Mouse (Mus musculus): ENCODE results near the gene Slc4a1ap. TPM values are rescaled to one million over a fixed set of nuclear protein-coding genes. Genes with fewer than 3 reads are reported as not detected.
"Not testable (repeated sequence)": the region's sequence is repeated elsewhere in the genome, so short reads cannot be mapped to it uniquely, and the experiment has no call there.

Gene Slc4a1ap
- polyA plus RNA-seq (2012; rRNA removed): 25.6 and 28.7 TPM in 2 replicates

- DNase-seq (ENCODE audit: extremely low spot score in 1 of 2, low spot score in 1 of 2): peak; percentile 43 to 81
Observed at GRCm38 (mm10) chr5:31526354-31527116, at the start of gene Slc4a1ap. Gene Slc4a1ap, plus strand, starts transcription at chr5:31526995.

- no peak for DNase-seq (ENCODE audit: extremely low spot score in 1 of 2, low spot score in 1 of 2)
Observed at GRCm38 (mm10) chr5:31480536-31480935, 46.3 kb upstream of the Slc4a1ap start.

- no peak for DNase-seq (ENCODE audit: extremely low spot score in 1 of 2, low spot score in 1 of 2)
Observed at GRCm38 (mm10) chr5:31485440-31485839, 41.4 kb upstream of the Slc4a1ap start, which contains the start of gene 4930548H24Rik. Gene 4930548H24Rik, plus strand, starts transcription at chr5:31485740.

DNA sequence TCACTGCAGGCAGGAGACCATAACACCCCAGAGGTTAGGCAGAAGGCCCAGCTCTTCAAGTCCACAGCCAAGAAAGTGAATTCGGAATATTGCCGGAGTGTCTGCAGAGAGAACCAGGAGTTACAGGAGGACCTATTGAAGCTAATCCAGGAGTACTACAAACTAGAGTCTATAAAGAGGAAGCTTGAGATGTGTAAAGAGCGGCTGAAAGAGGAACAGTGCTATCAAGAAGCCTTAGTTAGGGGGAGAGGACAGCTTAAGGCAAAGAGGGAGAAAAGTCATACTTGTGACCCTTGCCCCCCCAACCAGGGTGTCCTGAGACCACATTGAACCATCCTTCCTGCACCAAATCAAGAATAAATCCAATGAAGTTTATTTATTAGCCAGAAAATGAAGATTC, 38.9 kb upstream of the Slc4a1ap start:
- no peak for DNase-seq (ENCODE audit: extremely low spot score in 1 of 2, low spot score in 1 of 2)

DNA sequence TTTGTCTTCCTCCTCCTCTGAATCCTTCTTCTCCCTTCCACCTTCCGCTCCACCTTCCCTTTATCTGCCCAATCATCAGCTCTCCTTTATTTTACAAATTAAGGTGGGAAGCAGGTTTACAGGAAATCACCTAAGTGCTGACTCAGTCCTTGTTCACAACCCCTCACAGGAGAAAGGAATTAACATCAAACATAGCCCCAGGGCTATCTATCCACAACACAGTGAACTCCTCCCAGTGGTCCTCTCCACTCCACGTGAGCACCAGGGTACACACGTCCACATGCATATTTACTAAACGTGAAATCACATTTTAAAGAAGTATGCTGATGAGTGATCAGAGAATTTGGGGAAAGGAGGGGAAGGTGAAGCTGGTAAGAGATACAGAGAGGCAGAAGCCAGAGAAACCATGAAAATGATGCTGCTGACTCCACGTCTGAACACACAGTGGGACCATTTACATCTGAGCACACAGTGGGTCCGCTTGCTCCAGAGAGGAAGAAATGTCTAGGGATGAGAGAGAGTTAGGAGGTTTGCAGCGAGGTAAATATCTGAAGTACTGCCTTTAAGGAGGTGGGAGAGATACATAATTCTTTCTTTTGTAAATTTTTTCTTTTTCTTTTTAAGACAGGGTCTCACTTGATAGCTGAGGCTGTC, 37.6 kb upstream of the Slc4a1ap start:
- no peak for DNase-seq (ENCODE audit: extremely low spot score in 1 of 2, low spot score in 1 of 2)

GRCm38 (mm10) chr5:31492031-31492430, 34.8 kb upstream of the Slc4a1ap start:
- no peak for DNase-seq (ENCODE audit: extremely low spot score in 1 of 2, low spot score in 1 of 2)

- peak; percentile 90 to 96 for DNase-seq (ENCODE audit: extremely low spot score in 1 of 2, low spot score in 1 of 2)
Observed at GRCm38 (mm10) chr5:31494513-31495297, 32.1 kb upstream of the Slc4a1ap start, which contains the start of gene Gpn1. Gene Gpn1, plus strand, starts transcription at chr5:31494741.

- DNase-seq (ENCODE audit: extremely low spot score in 1 of 2, low spot score in 1 of 2): no peak
Observed at GRCm38 (mm10) chr5:31504843-31505242, 22.0 kb upstream of the Slc4a1ap start.

- DNase-seq (ENCODE audit: extremely low spot score in 1 of 2, low spot score in 1 of 2): no peak
Observed at GRCm38 (mm10) chr5:31512481-31512880, 14.3 kb upstream of the Slc4a1ap start.

- no peak for DNase-seq (ENCODE audit: extremely low spot score in 1 of 2, low spot score in 1 of 2)
Observed at GRCm38 (mm10) chr5:31520556-31520955, 6.2 kb upstream of the Slc4a1ap start.

DNA sequence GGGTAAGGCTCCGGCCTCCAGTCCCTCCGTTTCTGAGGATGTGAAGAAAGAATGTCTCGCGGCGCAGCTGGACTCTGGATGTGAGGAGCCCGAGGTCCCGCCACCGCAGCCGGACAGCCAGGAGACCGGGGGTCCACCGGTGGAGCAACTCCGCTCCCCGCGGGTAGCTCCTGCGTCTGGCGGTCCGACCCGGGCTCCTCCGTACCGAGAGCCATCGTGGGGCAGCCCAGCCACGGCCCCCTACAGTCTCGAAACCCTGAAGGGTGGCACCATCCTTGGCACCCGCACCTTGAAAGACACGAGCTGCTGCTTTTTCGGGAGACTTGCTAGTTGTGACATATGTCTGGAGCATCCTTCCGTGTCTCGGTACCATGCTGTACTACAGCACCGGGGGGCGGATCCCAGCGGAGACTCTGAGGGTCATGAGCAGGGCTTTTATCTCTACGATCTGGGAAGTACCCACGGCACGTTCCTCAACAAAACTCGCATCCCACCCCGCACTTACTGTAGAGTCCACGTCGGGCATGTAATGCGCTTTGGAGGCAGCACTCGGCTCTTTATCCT, 404 bp downstream of the Slc4a1ap start:
- peak in 1 of 2 experiments; percentile 4 for DNase-seq (ENCODE audit: extremely low spot score in 1 of 2, low spot score in 1 of 2)

DNA sequence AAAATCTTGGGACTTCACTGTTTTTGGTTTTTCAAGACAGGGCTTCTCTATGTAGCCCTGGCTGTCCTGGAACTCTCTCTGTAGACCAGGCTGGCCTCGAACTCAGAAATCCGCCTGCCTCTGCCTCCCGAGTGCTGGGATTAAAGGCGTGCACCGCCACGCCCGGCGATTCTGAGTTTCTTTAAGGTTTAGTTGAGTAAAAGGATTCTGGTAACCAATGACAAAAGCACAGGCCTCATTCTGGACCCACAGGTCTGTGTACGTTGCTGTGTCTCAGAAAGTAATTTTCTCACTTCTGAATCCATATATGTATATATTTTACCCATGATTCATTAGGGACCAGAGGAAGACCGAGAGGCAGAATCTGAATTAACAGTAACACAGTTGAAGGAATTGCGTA, 912 bp downstream of the Slc4a1ap start, which contains the start of gene Supt7l:
TSS of gene Supt7l (minus strand) at position 101 of the 400 bp plus-strand sequence.
- not testable (repeated sequence) for DNase-seq (ENCODE audit: extremely low spot score in 1 of 2, low spot score in 1 of 2)

DNA sequence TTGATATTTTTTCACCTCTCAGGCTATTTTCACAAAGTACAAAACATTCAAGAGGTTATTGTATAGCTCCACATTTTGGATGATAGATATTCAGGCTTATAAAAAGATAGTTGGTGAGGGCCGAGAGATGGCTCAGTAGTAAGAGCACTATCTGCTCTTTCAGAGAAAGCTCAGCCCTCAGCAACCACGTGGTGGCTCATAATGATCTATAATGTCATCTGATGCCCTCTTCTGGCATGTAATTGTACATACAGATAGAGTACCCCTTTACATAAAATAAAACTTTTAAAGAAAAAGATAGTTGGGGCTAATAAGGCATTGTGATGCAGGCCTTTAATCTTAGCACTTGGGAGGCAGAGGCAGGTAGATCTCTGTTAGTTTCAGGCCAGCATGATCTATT, 1.8 kb downstream of the Slc4a1ap start:
- no peak for DNase-seq (ENCODE audit: extremely low spot score in 1 of 2, low spot score in 1 of 2)

- DNase-seq (ENCODE audit: extremely low spot score in 1 of 2, low spot score in 1 of 2): no peak
Observed at GRCm38 (mm10) chr5:31535228-31535627, 8.4 kb downstream of the Slc4a1ap start.

DNA sequence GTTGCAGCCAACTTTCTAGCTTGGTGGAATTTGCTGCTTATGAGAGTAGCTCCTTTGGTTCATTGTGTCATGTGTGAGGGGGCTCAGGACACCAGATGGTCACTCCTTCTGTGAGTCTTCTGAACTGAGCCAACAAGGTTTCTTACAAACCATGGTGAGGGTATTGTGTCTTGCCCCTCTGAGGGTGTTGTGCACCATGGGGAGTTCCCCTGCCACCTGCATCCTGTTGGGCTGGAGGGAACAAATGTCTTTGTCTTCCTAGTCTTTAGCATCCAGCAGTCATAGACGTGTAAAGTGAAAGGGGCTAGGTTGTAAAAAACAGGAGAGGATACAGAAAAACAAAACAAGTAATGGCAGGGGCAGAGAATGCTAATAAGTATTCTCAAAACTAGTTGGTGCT, 32.6 kb downstream of the Slc4a1ap start:
- no peak for DNase-seq (ENCODE audit: extremely low spot score in 1 of 2, low spot score in 1 of 2)

DNA sequence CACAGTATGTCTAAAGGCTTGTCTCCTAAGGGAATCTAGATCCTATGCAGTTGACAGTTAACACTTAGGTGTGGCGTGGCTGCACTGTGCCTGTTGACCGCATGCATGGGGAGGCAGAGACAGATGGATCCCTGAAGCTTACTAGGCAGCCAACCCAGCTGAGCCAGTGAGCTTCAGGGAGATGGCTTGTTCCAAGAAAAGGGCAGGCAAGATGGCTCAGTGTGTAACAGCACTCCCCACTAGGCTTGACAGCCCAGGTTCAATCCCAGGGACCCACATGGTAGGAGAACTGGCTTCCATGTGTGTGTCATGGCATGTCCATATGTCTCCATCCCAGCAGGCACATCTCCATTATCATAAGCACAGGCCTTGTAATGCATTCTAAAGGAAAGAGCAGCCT, 33.6 kb downstream of the Slc4a1ap start:
- no peak for DNase-seq (ENCODE audit: extremely low spot score in 1 of 2, low spot score in 1 of 2)

- DNase-seq (ENCODE audit: extremely low spot score in 1 of 2, low spot score in 1 of 2): peak; percentile 44 to 80
Observed at GRCm38 (mm10) chr5:31562036-31562666, 35.4 kb downstream of the Slc4a1ap start.

GRCm38 (mm10) chr5:31563496-31563895, 36.7 kb downstream of the Slc4a1ap start:
- peak; percentile 26 to 88 for DNase-seq (ENCODE audit: extremely low spot score in 1 of 2, low spot score in 1 of 2)

- no peak for DNase-seq (ENCODE audit: extremely low spot score in 1 of 2, low spot score in 1 of 2)
Observed at GRCm38 (mm10) chr5:31563905-31564304, 37.1 kb downstream of the Slc4a1ap start.

GRCm38 (mm10) chr5:31564976-31565375, 38.2 kb downstream of the Slc4a1ap start:
- DNase-seq (ENCODE audit: extremely low spot score in 1 of 2, low spot score in 1 of 2): peak in 1 of 2 experiments; percentile 17
